Mouse (Mus musculus) macrophage (primary cell): ENCODE results near the gene Lrtm2. TPM values are rescaled to one million over a fixed set of nuclear protein-coding genes. Genes with fewer than 3 reads are reported as not detected.

Source experiments
- H3K27ac ChIP-seq: fragments of 350-480 bp; formaldehyde crosslinking; 2 replicates; pipeline ENCODE4 v1.9.0; 2021
- H3K36me3 ChIP-seq: fragments of 350-480 bp; formaldehyde crosslinking; 2 replicates; pipeline ENCODE4 v1.9.0; 2021; ENCODE audit errors: inconsistent target
- H3K4me3 ChIP-seq: fragments of 350-480 bp; formaldehyde crosslinking; 2 replicates; pipeline ENCODE4 v1.9.0; 2021; ENCODE audit errors: inconsistent target
- H3K79me2 ChIP-seq: fragments of 350-480 bp; formaldehyde crosslinking; 2 replicates; pipeline ENCODE4 v1.9.0; 2021; ENCODE audit errors: inconsistent target
- WGBS: methylation state at CpG from one replicate; pipeline ENCODE4 v1.1.7; 2026; ENCODE audit warnings: inconsistent platforms; ENCODE audit not compliant: missing documents; 5-methylcytosine and 5-hydroxymethylcytosine counted together
- polyA plus RNA-seq: library from polyadenylated mRNA; stranded (reverse); fragments of 250-400 nt; gene quantifications from 3 replicates; pipeline ENCODE4 v1.2.4, GENCODE M21; 2018; ENCODE audit warnings: inconsistent platforms

Gene Lrtm2
- polyA plus RNA-seq, 1 experiment from 2014 or later = not detected

- Histone ChIP-seq H3K27ac (no peak overlapping the region), H3K36me3 (no peaks in the 10 kb centered on the region), H3K79me2 (no peaks in the 10 kb centered on the region), H3K4me3 (no peak overlapping the region)
- WGBS = 90% methylated on average over 2 of the region's 2 CpGs
Measured at GRCm38 (mm10) chr6:119276713-119277112, 53.9 kb downstream of the Lrtm2 start.

Other genes with a start within 250 kb of the Lrtm2 start
- 6.4 to 13.5 TPM (median 7.1 TPM) in 3 replicates for gene Dcp1b, start 155.5 kb downstream of the Lrtm2 start, polyA plus RNA-seq
- not detected in 3 replicates for gene Cacna1c, start 134.3 kb downstream of the Lrtm2 start, polyA plus RNA-seq
- gene Cacna2d4, start 94.2 kb downstream of the Lrtm2 start, polyA plus RNA-seq = not detected in 3 replicates
- gene Adipor2, start 86.9 kb upstream of the Lrtm2 start, polyA plus RNA-seq = 38.1 to 45.9 TPM (median 44.4 TPM) in 3 replicates
- 15.0 to 19.3 TPM (median 15.8 TPM) in 3 replicates for gene Fbxl14, start 148.9 kb upstream of the Lrtm2 start, polyA plus RNA-seq
- not detected in 3 replicates for gene Wnt5b, start 213.6 kb upstream of the Lrtm2 start, polyA plus RNA-seq